Mouse (Mus musculus): Measurements from ENCODE around the gene Dact3.

- TF ChIP-seq CTCF (IDR thresholded peaks at IDR 0.05; ENCODE audit: low read depth, low read length) (no peak), EP300 (IDR thresholded peaks at IDR 0.05; ENCODE audit: insufficient read depth, low read depth, low read length) (no peak)
These were observed 42.3 kb downstream of the Dact3 start for GRCm38 (mm10) chr7:16917447-16917846.
